Mouse (Mus musculus) spleen, adult 2 months (tissue): ENCODE results near the gene Psma5.

Experiments used
- CTCF ChIP-seq: fragments of 200-500 bp; IDR thresholded peaks from 2 replicates; pipeline ENCODE4 v1.5.1; 2011; ENCODE audit warnings: mild to moderate bottlenecking, inconsistent platforms; ENCODE audit not compliant: insufficient read depth, insufficient read length, insufficient replicate concordance; ENCODE audit errors: extremely low read depth
- POLR2A ChIP-seq: fragments of 200-500 bp; IDR thresholded peaks from 2 replicates; pipeline ENCODE4 v1.6.1; 2011; ENCODE audit warnings: low read depth, low read length, inconsistent platforms

- TF ChIP-seq CTCF = no peak
- no peak for TF ChIP-seq POLR2A
Measured at GRCm38 (mm10) chr3:108259319-108259718, 2.6 kb downstream of the Psma5 start.
